Mouse (Mus musculus): ENCODE results near the gene Ddx60. TPM values are rescaled to one million over a fixed set of nuclear protein-coding genes. Genes with fewer than 3 reads are reported as not detected.
"Not testable (repeated sequence)": the region's sequence is repeated elsewhere in the genome, so short reads cannot be mapped to it uniquely, and the experiment has no call there.

Ddx60 gene
- polyA plus RNA-seq, 1 experiment from 2014 or later: 0.02 TPM

DNA sequence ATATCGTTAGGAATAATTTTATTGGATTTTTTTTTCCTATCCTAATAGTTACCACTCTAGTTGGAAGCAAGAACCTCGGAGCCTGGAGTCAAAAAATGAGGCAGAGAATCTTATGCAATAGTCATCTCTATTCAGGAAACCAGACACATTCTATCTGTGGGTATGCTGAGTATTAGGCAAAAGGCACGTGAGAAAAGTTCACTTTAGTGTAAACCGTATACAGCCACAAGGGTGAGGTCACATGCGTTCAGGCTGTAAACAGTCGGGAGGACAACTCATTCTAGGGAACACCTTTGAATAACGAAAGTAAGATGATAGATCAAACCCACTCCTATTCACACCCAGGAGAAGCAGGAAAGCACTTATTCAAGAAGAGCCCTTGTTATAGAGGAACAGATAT, 7.5 kb upstream of the Ddx60 start:
- no peaks in the 10 kb centered on the region for H3K4me1 ChIP-seq
- 88% methylated on average over 7 of the region's 7 CpGs for WGBS
- H3K36me3 ChIP-seq (replicated peaks): no peaks in the 10 kb centered on the region
- no peak overlapping the region for H3K27ac ChIP-seq
- H3K9me3 ChIP-seq: no peaks in the 10 kb centered on the region
- no peak overlapping the region for H3K4me3 ChIP-seq
- no peaks in the 10 kb centered on the region for H3K27me3 ChIP-seq (ENCODE audit: poor library complexity, severe bottlenecking)
- DNase-seq (ENCODE audit: extremely low spot score, low spot score): no peak

DNA sequence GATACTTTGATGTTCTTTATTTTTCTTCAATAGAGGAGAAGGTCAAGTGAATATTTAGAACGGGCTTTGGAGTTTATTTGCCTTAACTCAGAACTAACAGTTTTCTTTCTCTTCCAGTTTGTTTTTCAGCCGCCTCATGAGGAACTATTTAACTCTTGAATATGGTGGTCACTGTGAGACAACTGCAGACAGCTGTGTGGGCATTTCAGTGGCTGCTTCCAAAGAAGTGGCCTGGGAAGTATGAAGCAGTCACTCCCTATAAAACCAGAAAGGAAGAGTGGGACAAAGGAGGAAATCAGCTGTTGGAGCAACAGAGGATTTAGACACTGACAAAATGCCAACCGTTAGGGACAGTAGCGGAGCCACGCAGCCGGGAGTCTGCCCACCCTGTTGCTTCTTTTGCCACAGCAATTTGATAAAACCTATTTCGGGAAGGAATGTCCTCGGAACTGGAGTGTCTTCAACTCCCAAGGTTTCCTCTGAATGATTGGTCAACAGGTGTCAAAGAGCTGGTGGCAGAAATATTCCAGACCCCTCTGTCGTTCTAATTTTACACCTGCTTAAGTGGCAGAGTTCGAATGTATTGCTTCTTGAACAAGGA, 6.3 kb upstream of the Ddx60 start:
- Histone ChIP-seq H3K27ac (no peak overlapping the region), H3K36me3 (replicated peaks) (no peaks in the 10 kb centered on the region), H3K27me3 (ENCODE audit: poor library complexity, severe bottlenecking) (0 out of 2 replicates have a peak, but pooled peaks cover under 1% of the 10 kb centered on the region), H3K4me1 (no peaks in the 10 kb centered on the region), H3K9me3 (no peaks in the 10 kb centered on the region), H3K4me3 (no peak overlapping the region)
- DNase-seq (ENCODE audit: extremely low spot score, low spot score): no peak
- WGBS: 90% methylated on average over 10 of the region's 10 CpGs

DNA sequence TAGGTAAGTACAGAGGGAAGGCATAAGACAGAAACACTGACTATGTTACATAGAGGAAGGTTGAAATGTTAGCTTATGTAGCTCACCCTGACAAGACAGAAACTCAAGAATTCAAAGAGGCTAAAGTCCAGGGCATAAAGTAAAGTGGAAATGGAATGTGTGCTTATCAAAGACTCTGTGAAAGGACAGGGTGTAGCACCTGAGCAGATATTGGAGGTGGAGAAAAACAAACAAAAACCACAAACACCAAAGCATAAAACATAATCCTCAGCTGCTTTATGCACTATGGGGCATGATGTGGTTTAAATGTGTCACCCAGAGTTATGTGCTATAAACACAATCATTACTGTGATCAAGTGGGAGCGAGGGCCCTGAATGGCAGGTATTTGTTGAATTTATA, 3.4 kb upstream of the Ddx60 start:
- WGBS: 86% methylated on average over 1 of the region's 1 CpGs
- no peak overlapping the region for H3K27ac ChIP-seq
- no peaks in the 10 kb centered on the region for H3K36me3 ChIP-seq (replicated peaks)
- H3K4me1 ChIP-seq: peaks cover 8% of the 10 kb centered on the region
- no peaks in the 10 kb centered on the region for H3K9me3 ChIP-seq
- H3K27me3 ChIP-seq (ENCODE audit: poor library complexity, severe bottlenecking): peaks cover 22% of the 10 kb centered on the region
- no peak for DNase-seq (ENCODE audit: extremely low spot score, low spot score)
- H3K4me3 ChIP-seq: no peak overlapping the region

DNA sequence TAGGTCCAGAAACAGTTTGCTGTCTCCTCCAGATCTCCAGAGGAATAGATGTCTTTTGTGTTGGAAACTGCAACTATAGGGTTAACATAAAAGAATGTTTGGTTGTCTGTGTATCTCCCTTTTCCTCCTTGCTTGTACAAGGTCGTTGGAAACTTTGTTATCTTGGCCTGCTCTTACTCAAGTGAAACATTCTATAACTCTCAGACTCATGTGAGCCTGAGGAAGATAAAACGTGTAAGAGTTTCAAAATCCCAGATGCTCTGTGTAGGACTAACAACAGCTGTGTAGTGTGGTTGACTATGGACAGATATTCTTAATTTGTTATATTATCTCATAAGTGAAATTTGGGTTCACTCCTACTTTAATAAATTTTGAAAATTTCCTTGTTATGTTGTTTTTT, 5.4 kb downstream of the Ddx60 start:
- WGBS: 46% methylated on average over 2 of the region's 2 CpGs
- no peaks in the 10 kb centered on the region for H3K36me3 ChIP-seq (replicated peaks)
- H3K27ac ChIP-seq: no peak overlapping the region
- H3K27me3 ChIP-seq (ENCODE audit: poor library complexity, severe bottlenecking): peaks cover 6% of the 10 kb centered on the region; the same call in 1 of the 2 replicates
- peaks cover 9% of the 10 kb centered on the region for H3K4me1 ChIP-seq
- no peaks in the 10 kb centered on the region for H3K9me3 ChIP-seq
- no peak overlapping the region for H3K4me3 ChIP-seq
- no peak for DNase-seq (ENCODE audit: extremely low spot score, low spot score)

DNA sequence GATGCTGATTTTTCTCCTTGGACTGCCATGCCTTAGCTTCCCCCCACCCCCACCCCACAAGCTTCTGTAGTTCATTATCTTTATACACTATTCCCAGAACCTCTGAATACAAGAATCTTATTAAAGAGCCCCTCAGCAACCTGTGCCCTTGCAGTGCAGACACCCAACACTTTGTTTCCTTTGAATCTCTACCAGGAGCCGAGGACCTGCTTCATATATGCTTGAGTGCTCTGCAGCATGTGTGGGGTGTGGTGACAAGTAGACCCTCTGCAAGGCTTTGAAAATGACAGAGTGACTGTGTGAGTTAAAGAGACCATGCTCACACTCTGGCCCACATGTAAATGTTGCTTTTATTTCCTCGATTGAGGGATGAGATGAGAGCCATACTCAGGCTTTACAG, 9.7 kb downstream of the Ddx60 start:
- Histone ChIP-seq H3K27ac (no peak overlapping the region), H3K36me3 (replicated peaks) (no peaks in the 10 kb centered on the region), H3K4me3 (no peak overlapping the region), H3K27me3 (ENCODE audit: poor library complexity, severe bottlenecking) (no peaks in the 10 kb centered on the region), H3K4me1 (peaks cover 8% of the 10 kb centered on the region; the same call in 1 of the 2 replicates), H3K9me3 (no peaks in the 10 kb centered on the region)
- 83% methylated on average over 2 of the region's 2 CpGs for WGBS
- DNase-seq (ENCODE audit: extremely low spot score, low spot score): no peak

DNA sequence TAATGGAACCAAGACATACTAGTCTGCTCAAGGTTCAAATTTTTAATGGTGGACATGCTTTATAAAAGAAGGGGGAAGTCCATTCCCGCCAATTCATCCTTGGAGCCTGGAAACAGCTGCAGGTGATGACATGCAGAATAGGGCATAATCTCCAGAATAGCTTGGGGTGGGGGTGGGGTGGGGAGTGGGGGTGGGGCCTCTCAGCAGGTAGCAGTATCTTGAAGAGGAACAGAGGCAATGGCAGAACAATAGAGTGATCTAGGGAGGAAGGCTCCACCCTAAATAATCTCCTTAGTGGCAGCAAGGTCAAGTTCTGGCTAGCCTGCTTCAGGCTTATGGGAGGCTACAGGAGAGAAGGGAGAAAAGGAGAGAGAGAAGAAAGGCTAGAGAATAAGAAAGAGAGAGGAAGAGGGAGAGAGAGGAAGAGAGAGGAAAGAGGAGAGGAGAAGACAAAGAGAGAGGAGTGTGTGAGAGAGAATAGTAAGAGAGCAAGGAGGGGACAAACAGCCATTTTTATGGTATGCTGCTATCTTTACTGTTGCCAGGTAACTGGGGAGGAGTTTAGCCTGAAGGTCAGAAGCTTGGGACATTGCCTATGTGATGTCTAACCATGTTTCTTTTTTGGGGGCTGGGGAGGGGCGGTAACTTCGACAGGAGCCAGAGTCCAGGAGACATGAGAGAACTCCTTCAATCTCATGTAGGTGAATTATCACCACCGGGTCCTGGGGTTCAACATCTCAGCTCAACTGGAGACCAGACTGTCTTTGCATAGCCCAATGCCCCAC, 36.9 kb downstream of the Ddx60 start:
- H3K4me3 ChIP-seq; H3K36me3 ChIP-seq (replicated peaks); DNase-seq (ENCODE audit: extremely low spot score, low spot score); H3K4me1 ChIP-seq; H3K9me3 ChIP-seq; H3K27ac ChIP-seq; H3K27me3 ChIP-seq (ENCODE audit: poor library complexity, severe bottlenecking): not testable (repeated sequence)
- WGBS: 89% methylated on average over 4 of the region's 4 CpGs

DNA sequence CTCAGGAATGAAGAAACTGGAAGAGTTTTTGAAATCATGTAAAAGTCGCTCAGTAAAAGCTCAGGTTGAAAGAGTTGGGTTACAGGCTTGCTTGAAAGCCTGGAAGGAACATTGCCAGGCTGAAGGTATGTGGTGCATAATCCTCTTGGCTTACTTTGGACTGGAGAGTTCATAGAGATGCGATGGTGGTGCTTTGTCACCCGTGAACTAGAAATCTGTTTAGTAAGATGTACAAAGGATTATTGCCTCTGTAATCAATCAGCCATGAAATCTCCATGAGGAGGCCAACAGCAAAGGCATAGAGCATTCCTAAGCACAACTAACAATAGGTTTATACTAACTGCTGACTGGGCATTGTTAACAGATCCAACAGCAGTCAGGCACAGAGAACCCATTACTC, 41.7 kb downstream of the Ddx60 start:
- Histone ChIP-seq H3K4me3 (no peak overlapping the region), H3K27ac (no peak overlapping the region), H3K27me3 (ENCODE audit: poor library complexity, severe bottlenecking) (no peaks in the 10 kb centered on the region), H3K36me3 (replicated peaks) (no peaks in the 10 kb centered on the region), H3K4me1 (peaks cover 5% of the 10 kb centered on the region; the same call in 1 of the 2 replicates), H3K9me3 (no peaks in the 10 kb centered on the region)
- no peak for DNase-seq (ENCODE audit: extremely low spot score, low spot score)
- 40% methylated on average over 3 of the region's 3 CpGs for WGBS

DNA sequence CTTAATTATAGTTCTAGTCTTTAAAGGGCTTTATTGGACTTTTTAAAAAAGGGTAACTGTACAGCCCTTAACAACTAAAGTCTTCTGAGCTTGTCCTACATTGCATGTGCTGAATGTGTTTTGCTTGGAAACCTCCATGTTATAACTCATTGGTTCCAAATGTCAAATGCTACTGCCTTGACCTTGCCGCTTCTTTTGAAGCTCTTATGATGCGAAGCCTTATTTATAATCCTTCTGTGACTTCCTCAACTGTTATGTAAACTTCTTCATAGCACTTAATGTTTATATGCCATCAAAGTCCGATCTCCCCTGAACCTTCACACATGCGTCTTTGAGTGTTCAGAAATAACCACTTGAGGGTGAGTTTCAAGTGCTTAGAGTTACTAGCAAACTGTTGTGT, 57.1 kb downstream of the Ddx60 start:
- Histone ChIP-seq H3K27me3 (ENCODE audit: poor library complexity, severe bottlenecking) (no peaks in the 10 kb centered on the region), H3K4me1 (peaks cover 7% of the 10 kb centered on the region), H3K27ac (no peak overlapping the region), H3K36me3 (replicated peaks) (no peaks in the 10 kb centered on the region), H3K9me3 (no peaks in the 10 kb centered on the region), H3K4me3 (no peak overlapping the region)
- DNase-seq (ENCODE audit: extremely low spot score, low spot score): no peak
- 90% methylated on average over 4 of the region's 4 CpGs for WGBS

DNA sequence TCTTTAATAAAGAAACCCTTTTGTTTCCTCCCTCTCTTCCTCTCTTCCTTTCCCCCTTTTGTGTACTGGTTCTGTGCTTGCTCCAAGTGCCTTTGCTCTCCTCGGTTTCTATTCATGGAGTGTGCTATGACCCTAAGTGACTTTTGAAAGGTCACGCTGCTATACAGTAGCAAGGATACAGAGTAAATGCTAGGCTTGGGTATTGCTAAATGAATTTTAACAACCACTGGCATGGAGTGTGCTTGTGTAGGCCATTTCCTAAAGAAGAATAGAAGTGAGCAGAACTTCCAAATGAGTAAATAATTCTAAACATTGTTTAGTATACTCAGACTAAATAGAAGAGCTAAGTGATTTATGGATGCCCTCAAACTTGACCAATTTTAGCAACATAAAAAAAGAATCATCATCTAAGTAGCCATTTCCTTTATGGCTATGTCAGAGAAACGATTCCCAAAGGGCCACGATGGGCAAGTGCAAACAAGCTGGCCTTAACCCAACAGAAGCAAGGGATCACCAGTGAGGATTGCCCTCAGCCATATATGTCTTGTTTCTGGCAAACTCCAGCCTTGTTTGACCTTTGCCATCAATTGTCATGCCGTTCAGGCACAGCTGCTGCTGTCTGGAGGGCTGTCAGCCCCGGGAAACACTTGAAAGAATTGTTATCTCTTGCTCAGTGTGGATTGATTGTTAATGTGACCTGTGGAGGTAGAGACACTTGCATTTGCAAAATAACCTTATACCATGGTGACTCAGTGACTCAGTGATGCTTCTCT, 58.0 kb downstream of the Ddx60 start:
- peaks cover 7% of the 10 kb centered on the region for H3K4me1 ChIP-seq

DNA sequence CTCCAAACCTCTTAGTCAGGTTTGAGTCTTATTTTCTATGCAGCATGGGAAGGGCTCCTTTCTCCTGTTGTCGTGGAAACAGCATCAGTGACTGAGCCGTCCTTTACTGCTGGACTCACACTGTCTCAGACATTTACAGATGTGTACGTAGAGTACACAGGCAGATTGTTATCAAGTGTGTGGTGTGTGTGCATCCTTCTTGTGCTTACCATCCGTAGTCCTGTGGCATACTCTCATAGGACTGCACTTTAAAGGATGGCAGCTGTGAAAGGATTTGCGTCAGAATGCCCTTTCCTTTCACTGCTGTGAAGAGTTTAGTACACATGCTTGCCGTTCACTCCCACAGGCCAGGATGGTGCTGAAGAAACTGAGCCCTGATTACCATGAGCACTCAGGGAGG, 61.6 kb downstream of the Ddx60 start:
- Histone ChIP-seq H3K27me3 (ENCODE audit: poor library complexity, severe bottlenecking) (no peaks in the 10 kb centered on the region), H3K4me3 (no peak overlapping the region), H3K27ac (no peak overlapping the region), H3K4me1 (peaks cover 7% of the 10 kb centered on the region), H3K9me3 (no peaks in the 10 kb centered on the region), H3K36me3 (replicated peaks) (no peaks in the 10 kb centered on the region)
- DNase-seq (ENCODE audit: extremely low spot score, low spot score): no peak
- 49% methylated on average over 6 of the region's 6 CpGs for WGBS

More for the DNA sequence above, 58.0 kb downstream of the Ddx60 start:
- no peaks in the 10 kb centered on the region for H3K27me3 ChIP-seq (ENCODE audit: poor library complexity, severe bottlenecking)
- H3K4me3 ChIP-seq: no peak overlapping the region
- no peaks in the 10 kb centered on the region for H3K36me3 ChIP-seq (replicated peaks)
- no peak overlapping the region for H3K27ac ChIP-seq
- no peak for DNase-seq (ENCODE audit: extremely low spot score, low spot score)
- WGBS: 82% methylated on average over 6 of the region's 6 CpGs
- no peaks in the 10 kb centered on the region for H3K9me3 ChIP-seq

DNA sequence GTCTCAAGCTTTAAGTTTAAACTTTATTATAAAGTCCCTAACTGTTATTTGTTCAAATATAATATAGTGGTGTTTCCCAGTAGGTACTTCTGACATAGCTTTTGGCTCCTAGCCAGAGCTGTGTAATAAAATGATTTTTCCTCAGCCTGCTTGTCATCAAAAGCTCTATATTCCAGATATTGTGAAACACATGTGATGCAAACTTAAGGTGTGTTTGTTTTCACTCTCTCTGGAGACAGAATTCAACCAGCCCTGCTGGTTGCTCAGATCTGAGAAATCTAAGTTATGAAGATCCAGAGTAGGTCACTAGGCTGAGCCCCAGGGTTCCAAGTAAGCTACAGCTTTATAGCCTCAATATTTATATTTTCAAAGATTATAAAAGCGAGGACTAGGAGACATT, 64.9 kb downstream of the Ddx60 start:
- no peak for DNase-seq (ENCODE audit: extremely low spot score, low spot score)
- no peak overlapping the region for H3K4me3 ChIP-seq
- H3K4me1 ChIP-seq: peaks cover 7% of the 10 kb centered on the region
- no peak overlapping the region for H3K27ac ChIP-seq
- 96% methylated on average over 1 of the region's 1 CpGs for WGBS
- no peaks in the 10 kb centered on the region for H3K9me3 ChIP-seq
- H3K36me3 ChIP-seq (replicated peaks): no peaks in the 10 kb centered on the region
- H3K27me3 ChIP-seq (ENCODE audit: poor library complexity, severe bottlenecking): no peaks in the 10 kb centered on the region

DNA sequence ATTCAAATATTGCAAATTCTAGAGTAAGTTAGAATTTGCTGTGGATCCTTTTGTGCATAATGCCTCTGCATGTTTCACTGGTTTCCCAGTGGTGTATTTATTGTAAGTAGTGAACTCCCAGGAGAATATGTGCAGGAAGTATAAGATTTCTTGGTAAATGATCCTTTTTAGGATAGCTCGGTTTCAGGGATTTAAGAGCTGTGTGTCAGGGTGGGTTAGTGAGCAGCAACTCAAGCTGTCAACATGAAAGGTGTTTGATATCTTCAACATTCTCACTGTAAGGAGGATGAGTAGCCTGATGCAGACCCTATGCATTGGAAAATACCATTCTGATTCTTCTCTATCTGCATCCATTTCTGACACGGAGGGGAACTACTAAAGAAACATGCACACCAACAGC, 69.2 kb downstream of the Ddx60 start:
- no peak for DNase-seq (ENCODE audit: extremely low spot score, low spot score)
- 83% methylated on average over 2 of the region's 2 CpGs for WGBS
- no peaks in the 10 kb centered on the region for H3K36me3 ChIP-seq (replicated peaks)
- H3K4me3 ChIP-seq: no peak overlapping the region
- H3K27ac ChIP-seq: no peak overlapping the region
- no peaks in the 10 kb centered on the region for H3K27me3 ChIP-seq (ENCODE audit: poor library complexity, severe bottlenecking)
- no peaks in the 10 kb centered on the region for H3K9me3 ChIP-seq
- no peaks in the 10 kb centered on the region for H3K4me1 ChIP-seq

DNA sequence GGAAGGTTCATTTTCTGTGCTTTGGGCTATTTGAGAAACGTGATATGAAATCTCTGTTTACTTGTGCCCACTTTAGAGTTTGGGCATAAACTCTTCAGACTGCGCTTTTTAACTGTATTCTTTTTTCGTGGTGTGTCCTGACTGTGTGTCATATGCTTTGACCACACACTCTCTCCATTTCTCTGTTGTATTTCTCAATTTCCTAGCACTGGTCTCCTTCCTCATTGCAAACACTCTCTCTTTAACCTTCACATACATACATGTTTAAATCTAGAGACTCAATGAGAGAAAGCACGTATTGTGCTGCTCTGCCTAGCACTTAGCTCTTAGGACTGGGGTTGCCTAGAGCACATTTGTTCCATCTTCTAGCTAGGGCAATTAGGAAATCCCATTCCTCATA, 86.3 kb downstream of the Ddx60 start:
- no peaks in the 10 kb centered on the region for H3K4me1 ChIP-seq
- H3K27me3 ChIP-seq (ENCODE audit: poor library complexity, severe bottlenecking): no peaks in the 10 kb centered on the region
- no peak overlapping the region for H3K4me3 ChIP-seq
- WGBS: 93% methylated on average over 4 of the region's 4 CpGs
- H3K9me3 ChIP-seq: peaks cover 2% of the 10 kb centered on the region; the same call in 1 of the 2 replicates
- no peak overlapping the region for H3K27ac ChIP-seq
- no peaks in the 10 kb centered on the region for H3K36me3 ChIP-seq (replicated peaks)
- DNase-seq (ENCODE audit: extremely low spot score, low spot score): no peak

All from forebrain, embryonic 10.5 days (tissue).